Mouse (Mus musculus) MEL (cell line): ENCODE measurements at regions not wholly inside any gene's neighbourhood (a gene's known extent, or its start where the extent isn't known, plus 50 kb on each side); places are given as distances from the start of the nearest gene placed in this dataset.

Experiments used
- DNase-seq: peaks from one replicate; pipeline ENCODE4 v3.0.0; 2011; ENCODE audit warnings: low read depth, low spot score
- H3K27ac ChIP-seq: 2 replicates; pipeline ENCODE4 v1.5.1; 2012; ENCODE audit warnings: low read depth, mild to moderate bottlenecking, control low read depth, low read length, moderate library complexity; ENCODE audit not compliant: control insufficient read depth
- H3K27me3 ChIP-seq, 2 experiments: fragments of 150-350 bp in 1 of 2; sonication (generic) in 1 of 2; 2 replicates each; pipeline ENCODE4 v1.6.1; 2012; ENCODE audit warnings: low read length in 2 of 2, mild to moderate bottlenecking in 2 of 2, improper control_type of control experiment in 1 of 2, moderate library complexity in 1 of 2; ENCODE audit not compliant: insufficient read depth in 2 of 2, control insufficient read depth in 1 of 2
- H3K36me3 ChIP-seq, 2 experiments: 2 replicates each; pipeline ENCODE4 v1.6.1; 2012 to 2014; ENCODE audit warnings: low read length in 2 of 2, improper control_type of control experiment in 1 of 2, inconsistent platforms in 1 of 2, mild to moderate bottlenecking in 1 of 2; ENCODE audit not compliant: insufficient read depth in 2 of 2, control insufficient read depth in 1 of 2
- H3K4me1 ChIP-seq, 2 experiments: fragments of 150-350 bp in 1 of 2; sonication (generic) in 1 of 2; 2 replicates each; pipeline ENCODE4 v1.6.1; 2012; ENCODE audit warnings: low read length in 2 of 2, improper control_type of control experiment in 1 of 2, mild to moderate bottlenecking in 1 of 2; ENCODE audit not compliant: insufficient read depth in 2 of 2, control insufficient read depth in 1 of 2
- H3K4me3 ChIP-seq, 2 experiments: fragments of 150-350 bp in 1 of 2; sonication (generic) in 1 of 2; 2 replicates each; pipeline ENCODE4 v1.5.1; 2012; ENCODE audit warnings: low read depth in 2 of 2, low read length in 2 of 2, mild to moderate bottlenecking in 2 of 2, moderate library complexity in 2 of 2, control low read depth in 1 of 2, improper control_type of control experiment in 1 of 2; ENCODE audit not compliant: control insufficient read depth in 1 of 2, insufficient read depth in 1 of 2
- H3K79me2 ChIP-seq: 2 replicates; pipeline ENCODE4 v1.6.1; 2012; ENCODE audit warnings: mild to moderate bottlenecking, low read length, moderate library complexity; ENCODE audit not compliant: control insufficient read depth, poor library complexity, insufficient read depth
- H3K9ac ChIP-seq: 2 replicates; pipeline ENCODE4 v1.6.1; 2012; ENCODE audit warnings: low read depth, mild to moderate bottlenecking, control low read depth, low read length, moderate library complexity; ENCODE audit not compliant: control insufficient read depth, poor library complexity, severe bottlenecking
- H3K9me3 ChIP-seq: fragments of 150-350 bp; sonication (generic); replicated peaks from 2 replicates; pipeline ENCODE4 v1.6.1; 2012; ENCODE audit warnings: mild to moderate bottlenecking, low read length, improper control_type of control experiment, moderate library complexity; ENCODE audit not compliant: insufficient read depth
- BHLHE40 ChIP-seq: IDR thresholded peaks from 2 replicates; pipeline ENCODE4 v1.6.1; 2012; ENCODE audit warnings: low read depth, mild to moderate bottlenecking, inconsistent platforms, low read length, improper control_type of control experiment, borderline replicate concordance
- CTCF ChIP-seq, 3 experiments: IDR thresholded peaks in 2 of 3; conservative IDR thresholded peaks in 1 of 3; 2 replicates each; pipeline ENCODE4 v1.5.1; 2011 to 2012; ENCODE audit warnings: low read length in 3 of 3, low read depth in 2 of 3, mild to moderate bottlenecking in 2 of 3, improper control_type of control experiment in 1 of 3, inconsistent platforms in 1 of 3, mixed read lengths in 1 of 3, moderate library complexity in 1 of 3; ENCODE audit not compliant: control insufficient read depth in 1 of 3, insufficient read depth in 1 of 3, poor library complexity in 1 of 3, severe bottlenecking in 1 of 3
- ELF1 ChIP-seq: IDR thresholded peaks from 2 replicates; pipeline ENCODE4 v1.6.1; 2014; ENCODE audit warnings: low read depth, mild to moderate bottlenecking, inconsistent platforms, low read length, improper control_type of control experiment, moderate library complexity
- EP300 ChIP-seq, 2 experiments: IDR thresholded peaks; 2 replicates each; pipeline ENCODE4 v1.6.1; 2011; ENCODE audit warnings: improper control_type of control experiment in 2 of 2, low read length in 2 of 2, low read depth in 1 of 2, mild to moderate bottlenecking in 1 of 2
- ETS1 ChIP-seq: IDR thresholded peaks from 2 replicates; pipeline ENCODE4 v1.6.1; 2012; ENCODE audit warnings: low read depth, mild to moderate bottlenecking, inconsistent platforms, low read length, improper control_type of control experiment, moderate library complexity
- GABPA ChIP-seq: IDR thresholded peaks from 2 replicates; pipeline ENCODE4 v1.6.1; 2012; ENCODE audit warnings: low read depth, mild to moderate bottlenecking, inconsistent platforms, low read length, improper control_type of control experiment, moderate library complexity
- JUND ChIP-seq: IDR thresholded peaks from 2 replicates; pipeline ENCODE4 v1.6.1; 2011; ENCODE audit warnings: low read depth, mild to moderate bottlenecking, improper control_type of control experiment, low read length
- KAT2A ChIP-seq: conservative IDR thresholded peaks from 2 replicates; pipeline ENCODE4 v1.6.1; 2012; ENCODE audit warnings: low read depth, low read length, improper control_type of control experiment, inconsistent platforms
- MAZ ChIP-seq: IDR thresholded peaks from 2 replicates; pipeline ENCODE4 v1.6.1; 2012; ENCODE audit warnings: low read depth, mild to moderate bottlenecking, inconsistent platforms, low read length, improper control_type of control experiment
- MEF2A ChIP-seq: IDR thresholded peaks from 2 replicates; pipeline ENCODE4 v1.6.1; 2014; ENCODE audit warnings: low read depth, mild to moderate bottlenecking, inconsistent platforms, low read length, improper control_type of control experiment; ENCODE audit not compliant: poor library complexity, insufficient replicate concordance, severe bottlenecking; ENCODE audit errors: extremely low read depth
- MXI1 ChIP-seq: IDR thresholded peaks from 2 replicates; pipeline ENCODE4 v1.6.1; 2011; ENCODE audit warnings: mild to moderate bottlenecking, low read depth, low read length, improper control_type of control experiment
- MYB ChIP-seq: IDR thresholded peaks from 2 replicates; pipeline ENCODE4 v1.6.1; 2011; ENCODE audit warnings: mild to moderate bottlenecking, low read depth, low read length, improper control_type of control experiment
- NRF1 ChIP-seq: IDR thresholded peaks from 2 replicates; pipeline ENCODE4 v1.6.1; 2014; ENCODE audit warnings: low read depth, mild to moderate bottlenecking, inconsistent platforms, low read length, improper control_type of control experiment, moderate library complexity; ENCODE audit not compliant: poor library complexity, insufficient read depth, severe bottlenecking
- POLR2A ChIP-seq, 2 experiments: IDR thresholded peaks; 2 replicates each; pipeline ENCODE4 v1.6.1; 2011 to 2012; ENCODE audit warnings: low read length in 2 of 2, mild to moderate bottlenecking in 2 of 2, control low read depth in 1 of 2, improper control_type of control experiment in 1 of 2, low read depth in 1 of 2, moderate library complexity in 1 of 2; ENCODE audit not compliant: control insufficient read depth in 1 of 2, insufficient read depth in 1 of 2, poor library complexity in 1 of 2
- POLR2AphosphoS2 ChIP-seq: IDR thresholded peaks from 2 replicates; pipeline ENCODE4 v1.6.1; 2011; ENCODE audit warnings: low read length, improper control_type of control experiment
- POLR2AphosphoS5 ChIP-seq: IDR thresholded peaks from 2 replicates; pipeline ENCODE4 v1.6.1; 2012; ENCODE audit warnings: low read depth, borderline replicate concordance, mild to moderate bottlenecking, inconsistent platforms, low read length, moderate library complexity, mixed read lengths
- SMC3 ChIP-seq: IDR thresholded peaks from 2 replicates; pipeline ENCODE4 v1.6.1; 2011; ENCODE audit warnings: low read depth, low read length, improper control_type of control experiment
- TAL1 ChIP-seq: IDR thresholded peaks from 2 replicates; pipeline ENCODE4 v1.6.1; 2012; ENCODE audit warnings: mild to moderate bottlenecking, inconsistent platforms, low read length, moderate library complexity, mixed read lengths
- TBP ChIP-seq: IDR thresholded peaks from 2 replicates; pipeline ENCODE4 v1.8.0; 2011; ENCODE audit warnings: low read depth, low read length, improper control_type of control experiment
- TCF12 ChIP-seq: IDR thresholded peaks from 2 replicates; pipeline ENCODE4 v1.6.1; 2014; ENCODE audit warnings: low read depth, mild to moderate bottlenecking, inconsistent platforms, low read length, improper control_type of control experiment, moderate library complexity
- UBTF ChIP-seq: IDR thresholded peaks from 2 replicates; pipeline ENCODE4 v1.6.1; 2012; ENCODE audit warnings: low read depth, mild to moderate bottlenecking, inconsistent platforms, low read length, improper control_type of control experiment, moderate library complexity, borderline replicate concordance; ENCODE audit not compliant: insufficient read depth
- ZKSCAN1 ChIP-seq: IDR thresholded peaks from 2 replicates; pipeline ENCODE4 v1.6.1; 2012; ENCODE audit warnings: low read depth, mild to moderate bottlenecking, inconsistent platforms, low read length, improper control_type of control experiment, moderate library complexity
- ZMIZ1 ChIP-seq: IDR thresholded peaks from 2 replicates; pipeline ENCODE4 v1.6.1; 2012; ENCODE audit warnings: low read depth, mild to moderate bottlenecking, inconsistent platforms, low read length, improper control_type of control experiment, moderate library complexity

DNA sequence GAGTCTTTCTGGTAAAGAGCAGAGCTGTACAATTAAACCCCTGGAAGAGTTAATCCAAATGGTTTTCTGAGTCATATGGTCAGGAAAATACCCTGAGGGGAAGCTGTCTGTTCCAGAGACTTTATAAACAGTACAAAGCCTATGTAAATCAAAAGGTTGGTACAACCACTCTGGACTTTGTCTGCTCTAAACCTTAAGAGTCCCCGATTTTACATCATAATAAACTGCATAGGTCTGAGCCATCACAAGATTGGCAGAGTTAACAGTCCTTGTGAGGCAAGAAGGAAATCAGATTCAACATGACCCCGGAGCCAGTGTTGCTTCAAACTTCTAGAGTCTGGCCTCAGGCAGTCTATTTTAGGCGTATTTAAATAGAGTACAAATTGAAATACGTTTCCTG is 289.7 kb downstream of the Dnajb9 start:
- Histone ChIP-seq H3K9ac (no peak overlapping the region), H3K9me3 (no peaks in the 10 kb centered on the region), H3K36me3 (no peaks in the 10 kb centered on the region), H3K27ac (no peak overlapping the region), H3K4me3 (no peak overlapping the region), H3K79me2 (no peaks in the 10 kb centered on the region), H3K4me1 (no peaks in the 10 kb centered on the region), H3K27me3 (no peaks in the 10 kb centered on the region)
- TF ChIP-seq MYB (no peak), EP300 (IDR thresholded peaks at IDR 0.05; ENCODE audit: low read depth in 1 of 2, low read length in 2 of 2) (no peak), TCF12 (no peak), MEF2A (no peak), JUND (no peak), ZKSCAN1 (no peak), POLR2A (IDR thresholded peaks at IDR 0.05; ENCODE audit: control insufficient read depth in 1 of 2, insufficient read depth in 1 of 2, low read depth in 1 of 2, low read length in 2 of 2, poor library complexity in 1 of 2) (no peak), POLR2AphosphoS5 (no peak), UBTF (no peak), TAL1 (no peak), CTCF (IDR thresholded peaks at IDR 0.05 in 2 of 3, conservative IDR thresholded peaks at IDR 0.05 in 1 of 3; ENCODE audit: control insufficient read depth in 1 of 3, insufficient read depth in 1 of 3, low read depth in 2 of 3, low read length in 3 of 3, poor library complexity in 1 of 3, severe bottlenecking in 1 of 3) (no peak), MXI1 (no peak), ETS1 (no peak), TBP (no peak), SMC3 (no peak), ELF1 (no peak), GABPA (no peak), MAZ (no peak), ZMIZ1 (no peak)
- DNase-seq = no peak

DNA sequence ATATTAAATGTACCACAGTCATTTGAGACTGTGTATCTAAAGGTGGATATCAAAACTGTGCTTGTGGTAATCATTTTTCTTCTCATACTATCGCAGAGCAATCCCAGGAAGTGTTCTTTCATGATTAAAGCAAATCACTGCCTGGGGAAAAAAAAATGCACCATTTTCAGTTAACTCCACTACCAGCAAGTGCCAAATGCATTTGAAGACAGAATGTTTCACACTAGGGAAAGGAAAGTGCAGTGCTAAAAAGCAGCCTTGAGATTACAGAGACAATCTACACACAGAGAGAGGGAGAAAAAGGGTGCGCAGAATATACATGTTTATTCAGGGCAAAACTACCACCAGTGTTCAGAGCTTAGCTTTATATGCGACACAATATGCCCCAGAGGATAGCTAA is 291.0 kb downstream of the Dnajb9 start:
- no peak for DNase-seq
- no peak overlapping the region for H3K9ac ChIP-seq

More for the DNA sequence above, 291.0 kb downstream of the Dnajb9 start:
- no peaks in the 10 kb centered on the region for H3K27me3 ChIP-seq
- H3K9me3 ChIP-seq = no peaks in the 10 kb centered on the region
- H3K27ac ChIP-seq = no peak overlapping the region
- no peaks in the 10 kb centered on the region for H3K4me1 ChIP-seq
- TF ChIP-seq POLR2AphosphoS5 = no peak
- TF ChIP-seq EP300 (IDR thresholded peaks at IDR 0.05; ENCODE audit: low read depth in 1 of 2, low read length in 2 of 2) = no peak
- TF ChIP-seq BHLHE40 = no peak
- TF ChIP-seq POLR2AphosphoS2 = no peak
- no peak for TF ChIP-seq MAZ
- TF ChIP-seq KAT2A = no peak
- no peak for TF ChIP-seq NRF1
- TF ChIP-seq, all 39 proteins: peak for 0
- Histone ChIP-seq H3K36me3 (no peaks in the 10 kb centered on the region), H3K79me2 (no peaks in the 10 kb centered on the region), H3K4me3 (no peak overlapping the region)
